Mouse (Mus musculus): ENCODE data around the gene Nfyc.

The Nfyc gene

DNA sequence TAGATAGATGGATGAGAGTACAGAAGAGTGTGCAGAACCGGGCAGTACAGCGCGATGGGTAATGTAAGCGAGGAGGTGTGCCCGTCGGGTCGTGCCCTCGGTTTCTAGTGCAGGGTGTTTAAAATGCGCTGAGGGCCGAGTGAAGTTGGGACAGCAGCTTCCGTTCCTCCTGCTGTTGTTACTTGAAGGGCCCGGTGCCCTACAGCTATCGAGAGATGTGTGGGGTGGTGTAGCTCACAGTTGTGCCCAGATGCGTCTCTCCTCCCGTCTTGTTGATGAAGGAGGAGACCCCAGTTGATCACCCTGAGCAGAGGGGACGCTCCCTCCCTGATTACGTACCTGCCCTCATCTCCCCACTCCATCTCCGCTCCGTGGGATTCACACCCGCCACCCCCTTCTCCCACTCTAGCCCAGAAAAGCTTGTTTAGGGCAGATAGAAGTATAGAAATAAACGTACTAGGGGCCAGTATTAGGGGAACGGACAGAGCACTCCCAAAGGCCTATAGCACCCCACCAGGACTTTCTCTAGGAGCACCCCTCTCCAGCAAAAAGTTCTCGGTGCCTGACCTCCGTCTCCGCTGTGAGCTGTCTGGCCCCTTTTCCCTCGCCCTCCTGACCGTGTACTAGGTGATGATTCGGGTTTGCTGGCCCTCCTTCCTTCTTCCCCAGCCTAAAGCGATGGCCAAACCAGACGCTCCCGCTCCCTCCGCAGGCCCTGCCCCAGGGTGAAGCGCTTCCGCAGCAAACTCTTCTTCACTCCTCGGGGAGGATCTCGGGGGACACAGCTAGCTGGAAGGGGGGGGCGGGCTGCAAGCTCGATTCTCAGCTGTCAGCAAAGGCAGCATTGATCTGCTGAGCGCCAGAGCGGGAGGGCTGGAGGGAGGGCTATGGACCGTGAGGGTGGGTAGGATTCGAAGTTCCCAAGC lies 83.2 kb downstream of the Nfyc start, which contains the start of gene Kcnq4:
Gene Kcnq4, minus strand, starts transcription at position 672 of the 926 bp plus-strand sequence.
- DNase-seq: no peak

DNA sequence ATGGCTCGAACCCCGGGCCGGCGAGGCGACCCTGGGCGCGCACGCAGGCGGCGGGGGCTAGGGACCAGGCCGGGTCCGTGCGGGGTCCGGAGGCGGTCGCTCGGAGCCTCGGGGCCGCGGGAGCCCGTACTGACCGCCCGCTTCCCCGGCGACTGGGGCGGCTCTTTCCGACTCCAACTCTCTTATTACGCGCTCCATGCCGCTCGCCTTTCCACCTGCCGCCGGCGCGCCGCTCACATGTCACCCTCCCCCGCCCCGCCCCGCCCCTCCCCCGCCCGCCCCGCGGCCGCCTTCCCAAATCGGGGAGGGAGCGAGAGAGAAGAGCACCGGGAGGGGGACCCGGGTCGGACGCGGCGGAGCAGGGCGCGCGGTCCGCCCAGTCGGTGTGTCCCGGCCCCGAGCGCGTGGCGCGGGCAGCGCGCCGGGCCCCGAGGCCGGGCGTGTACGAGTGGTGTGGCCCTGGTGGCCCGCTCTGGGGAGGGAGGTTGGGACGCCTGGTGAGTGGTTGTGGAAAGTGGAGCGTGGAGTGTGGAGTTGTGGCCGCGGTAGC lies 84.1 kb downstream of the Nfyc start:
- no peak for DNase-seq

DNA sequence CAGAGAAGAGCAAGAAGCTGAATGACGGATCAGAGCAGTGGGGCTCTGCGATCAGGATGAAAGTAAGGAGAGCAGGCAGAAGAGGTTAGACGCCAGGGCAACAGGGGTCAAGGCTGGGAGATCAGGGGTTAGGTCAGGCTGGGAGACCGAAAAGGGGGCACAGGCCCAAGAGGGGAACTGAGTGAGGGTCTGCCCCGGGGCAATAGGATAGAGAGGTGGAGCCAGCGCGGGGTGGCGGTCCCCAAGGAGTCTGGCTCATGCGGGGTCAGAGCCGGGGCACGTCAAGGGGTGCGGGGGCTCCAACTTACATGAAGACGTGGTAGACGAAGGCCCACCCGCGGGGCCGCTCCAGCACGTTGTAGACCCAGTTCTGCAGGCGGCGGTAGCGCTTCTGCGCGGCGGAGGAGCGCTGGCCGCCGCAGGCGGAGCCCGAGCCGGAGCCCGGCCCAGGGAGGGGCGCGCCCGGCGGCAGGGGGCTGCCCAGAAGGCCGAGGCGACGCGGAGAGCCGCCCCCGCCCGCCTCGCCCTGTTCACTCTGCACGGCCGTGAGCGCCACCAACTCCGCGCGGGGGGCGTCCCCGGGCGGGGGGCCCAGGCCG lies 84.7 kb downstream of the Nfyc start:
- no peak for DNase-seq

DNA sequence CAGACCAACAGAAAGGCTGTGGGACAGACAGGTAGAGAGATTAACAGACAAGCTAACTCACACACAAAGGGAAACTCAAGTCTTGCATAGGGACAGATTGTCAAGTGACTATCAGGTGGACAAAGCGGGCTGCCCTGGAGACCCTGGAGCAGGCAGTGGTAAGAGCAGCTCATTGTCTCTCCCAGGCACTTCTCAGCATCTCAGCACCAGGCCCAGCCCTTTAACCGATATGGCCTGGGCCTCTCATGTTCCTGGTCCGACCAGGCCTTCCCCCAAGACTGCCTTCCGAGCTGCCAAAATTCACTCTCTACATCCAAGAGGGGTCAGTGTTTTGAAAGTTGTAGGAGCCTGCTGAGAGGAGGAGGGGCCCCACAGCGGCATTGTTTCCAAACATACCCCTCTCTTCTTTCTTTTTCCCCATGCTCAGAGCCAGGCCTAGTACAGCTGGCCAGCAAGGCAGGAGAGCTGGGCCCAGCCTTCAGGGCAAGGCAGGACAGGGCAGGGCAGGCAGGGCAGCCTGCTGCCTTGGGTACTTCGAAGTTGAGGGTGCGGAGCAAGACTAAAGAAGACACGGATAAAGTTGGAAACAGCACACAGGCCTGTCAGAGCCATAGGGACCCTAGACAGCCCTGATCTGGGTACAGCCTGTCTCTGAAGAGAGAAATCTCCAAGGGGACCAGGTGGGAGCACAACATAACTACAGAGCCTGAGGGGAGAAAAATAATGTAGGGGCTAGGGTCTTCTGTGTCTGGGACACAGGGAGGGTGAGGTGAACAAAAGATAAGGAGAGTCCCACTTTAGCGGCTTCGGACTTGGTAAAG lies 85.4 kb downstream of the Nfyc start:
- no peak for DNase-seq

DNA sequence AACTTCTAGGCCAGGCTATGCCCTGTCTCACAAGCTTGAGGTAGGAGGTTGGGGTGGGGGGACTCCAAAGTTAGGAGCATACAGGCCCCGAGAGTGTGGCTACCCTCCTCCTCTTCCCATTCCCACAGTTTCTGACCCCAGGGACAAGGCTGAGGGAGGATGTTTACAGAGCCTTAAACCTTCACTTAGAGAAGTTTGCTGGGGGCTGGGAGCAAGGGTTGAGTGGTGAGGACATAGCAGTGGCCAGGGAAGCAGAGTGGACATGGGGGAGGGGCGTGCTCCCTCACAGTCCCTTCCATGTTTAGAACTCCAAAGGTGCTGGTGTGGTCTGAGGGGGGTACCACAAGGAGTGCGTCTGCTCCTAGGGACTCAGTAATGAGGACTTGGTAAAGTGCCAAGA lies 87.7 kb downstream of the Nfyc start:
- DNase-seq: no peak

DNA sequence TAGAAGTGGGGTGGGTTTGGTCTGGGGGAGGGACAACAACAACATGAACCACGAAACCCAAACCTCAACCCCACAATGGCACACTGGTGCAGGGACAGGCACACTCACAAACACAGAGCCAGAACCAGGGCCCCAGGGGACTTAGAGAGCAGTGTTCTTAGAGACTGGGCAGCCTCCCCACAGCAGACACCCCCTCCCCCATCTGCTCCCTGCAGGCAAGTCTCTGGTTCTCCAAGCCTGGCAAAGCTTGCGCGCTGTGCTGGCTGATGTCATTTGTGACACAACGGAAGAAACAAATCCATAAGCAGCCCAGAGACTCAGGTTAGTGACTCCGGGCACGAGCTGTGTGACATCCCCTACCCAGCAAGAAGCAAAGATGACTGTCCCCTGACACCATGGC lies 90.1 kb downstream of the Nfyc start:
- no peak for DNase-seq

DNA sequence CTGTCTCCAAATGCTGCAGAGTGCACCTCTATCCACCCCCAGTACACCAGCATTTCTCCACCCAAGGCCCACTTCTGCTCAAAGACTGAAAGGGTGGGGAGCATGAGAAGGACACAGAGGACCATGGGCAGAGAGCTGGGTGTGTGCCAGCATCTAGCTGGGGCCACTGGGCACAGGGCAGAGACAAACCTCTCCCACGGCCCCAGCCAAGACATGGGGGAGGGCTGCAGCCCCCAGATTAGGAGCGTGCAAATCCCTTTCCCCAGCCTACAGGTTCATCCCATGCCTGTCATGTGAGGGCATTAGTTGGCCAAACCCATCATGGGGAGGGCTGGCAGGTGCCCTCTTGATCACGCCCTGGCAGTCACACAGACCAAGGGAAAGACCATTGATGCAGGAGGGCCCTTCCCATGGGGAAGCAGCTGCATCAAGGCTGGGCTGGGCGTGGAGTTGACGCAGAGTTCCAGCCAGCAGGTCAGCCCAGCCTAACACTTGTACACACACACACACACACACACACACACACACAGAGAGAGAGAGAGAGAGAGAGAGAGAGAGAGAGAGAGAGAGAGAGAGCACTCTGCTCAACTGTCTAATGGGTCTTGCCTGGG lies 97.3 kb downstream of the Nfyc start:
- DNase-seq: no peak

DNA sequence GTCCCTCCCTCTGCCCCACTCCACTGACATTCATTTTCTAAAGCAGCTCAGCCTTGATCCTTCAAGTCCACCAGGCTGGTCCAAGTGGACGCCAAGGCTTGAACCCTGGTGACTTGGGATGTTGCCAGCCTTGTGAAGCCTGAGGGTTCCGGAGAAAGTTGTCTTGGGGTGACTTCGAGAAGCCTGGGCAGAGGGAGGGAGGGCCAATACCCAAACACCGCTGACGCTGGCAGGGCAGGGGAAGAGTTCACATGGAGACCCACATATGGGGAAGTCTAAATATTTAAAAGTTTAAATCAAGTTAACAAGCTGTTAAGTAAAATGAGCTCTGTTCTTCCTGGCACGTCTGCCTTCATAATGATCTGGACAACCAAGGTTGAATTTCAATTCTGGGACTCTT lies 98.6 kb downstream of the Nfyc start:
- no peak for DNase-seq

DNA sequence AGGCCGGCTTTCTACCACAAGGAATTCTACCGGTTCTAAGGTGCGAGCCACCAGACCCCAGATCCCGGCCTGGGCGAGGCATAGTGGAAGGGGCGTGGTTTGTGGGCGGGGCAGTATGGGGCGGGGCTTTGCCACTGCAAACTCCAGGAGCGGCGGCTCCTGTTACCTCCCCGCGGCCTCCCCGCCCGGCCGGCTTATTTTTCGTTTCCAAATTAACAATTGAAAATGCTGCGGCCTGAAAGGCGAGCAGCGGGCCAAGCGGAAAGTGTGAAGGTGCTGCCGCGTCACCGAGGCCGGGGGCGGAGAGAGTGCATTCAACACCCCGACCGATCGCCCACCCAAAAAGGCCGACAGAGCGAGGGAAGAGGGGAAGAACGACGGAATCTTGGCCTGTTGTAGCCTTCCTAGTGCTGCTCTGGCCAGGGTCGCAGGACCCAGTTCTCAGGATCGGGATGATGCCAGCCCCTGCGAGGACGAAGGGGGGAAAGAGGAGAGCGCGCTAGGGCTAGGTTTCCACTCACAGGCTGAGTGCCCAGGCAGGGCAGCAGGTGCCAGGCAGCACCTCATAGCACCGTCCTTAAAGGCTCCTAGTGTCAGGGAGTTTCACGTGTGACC lies 100.2 kb downstream of the Nfyc start:
- DNase-seq: peak; percentile 47

DNA sequence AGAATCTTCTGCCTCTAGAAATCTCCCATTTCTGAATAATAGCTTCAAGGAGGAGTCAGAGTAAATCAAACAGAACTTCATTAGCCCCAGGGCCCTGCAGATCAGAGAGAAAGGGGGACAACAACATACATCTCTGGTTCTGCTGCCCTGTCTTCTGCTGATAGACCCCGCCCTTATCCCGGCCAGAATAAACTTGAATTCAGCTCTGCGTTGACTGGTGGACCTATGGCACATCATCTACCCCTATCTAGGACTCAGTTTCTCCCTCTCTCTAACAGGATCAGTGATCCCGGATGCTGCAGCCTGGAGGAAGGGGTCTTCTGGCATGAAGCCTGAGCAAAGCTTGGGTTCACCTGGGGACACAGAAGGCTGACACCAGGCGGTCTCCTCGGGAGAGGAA lies 100.8 kb downstream of the Nfyc start:
- no peak for DNase-seq

DNA sequence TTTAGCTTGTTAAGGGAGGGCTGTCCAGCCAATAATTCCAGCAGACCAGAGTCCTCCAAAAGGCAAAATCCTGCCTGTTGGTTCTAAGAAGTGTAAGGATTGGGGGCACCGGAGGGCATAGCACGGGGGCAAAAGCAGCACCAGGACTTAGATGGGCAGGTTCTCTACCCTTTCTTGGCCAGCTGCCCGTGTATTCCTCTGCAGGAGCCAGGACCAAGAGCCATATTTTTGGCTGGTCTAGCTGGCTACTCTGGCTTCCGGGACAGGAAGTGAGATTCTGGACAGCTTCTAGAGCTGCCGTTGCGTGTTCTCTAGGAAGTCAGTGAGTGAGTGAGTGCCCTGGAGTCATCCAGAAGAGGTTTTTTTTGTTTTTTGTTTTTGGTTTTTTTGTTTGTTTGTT lies 101.2 kb downstream of the Nfyc start:
- DNase-seq: no peak

DNA sequence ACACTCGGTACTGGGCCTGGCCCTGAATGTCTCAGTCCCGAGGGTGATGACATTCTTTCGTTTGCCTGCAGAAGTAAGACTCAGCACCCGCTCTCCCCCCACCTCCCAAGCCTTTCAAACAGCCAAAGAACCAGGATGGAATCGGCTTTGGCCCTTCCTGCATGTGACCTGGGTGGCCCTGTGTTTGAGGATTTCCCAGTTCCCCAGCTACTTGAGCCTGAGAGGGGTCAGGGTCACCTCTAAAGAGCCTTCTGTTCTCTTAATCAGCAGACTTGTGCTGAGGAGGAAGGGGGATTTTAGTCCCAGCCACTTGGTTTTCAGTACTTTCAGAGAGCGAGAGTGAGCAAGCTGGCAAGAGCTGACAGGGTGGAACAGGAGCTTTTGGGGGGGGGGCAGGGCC lies 101.9 kb downstream of the Nfyc start:
- no peak for DNase-seq

DNA sequence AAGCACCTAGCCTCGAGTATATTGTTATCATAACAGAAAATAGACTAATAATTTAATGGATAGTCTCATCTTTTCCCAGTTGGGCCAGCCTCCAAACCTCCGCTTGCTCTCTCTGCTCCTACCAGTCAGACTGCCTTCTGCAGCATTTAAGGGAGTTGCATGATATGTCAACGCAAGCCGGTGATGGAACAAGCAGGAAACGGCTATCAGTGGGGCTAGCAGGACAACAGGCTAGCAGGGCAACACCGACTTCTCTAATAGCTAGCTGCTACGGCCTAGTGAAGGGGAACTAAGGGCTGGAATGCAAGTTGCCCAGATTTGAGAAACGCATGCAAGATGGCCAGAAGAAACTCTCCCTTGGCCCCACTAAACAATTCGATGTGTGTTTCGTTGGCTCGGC lies 103.5 kb downstream of the Nfyc start:
- no peak for DNase-seq

DNA sequence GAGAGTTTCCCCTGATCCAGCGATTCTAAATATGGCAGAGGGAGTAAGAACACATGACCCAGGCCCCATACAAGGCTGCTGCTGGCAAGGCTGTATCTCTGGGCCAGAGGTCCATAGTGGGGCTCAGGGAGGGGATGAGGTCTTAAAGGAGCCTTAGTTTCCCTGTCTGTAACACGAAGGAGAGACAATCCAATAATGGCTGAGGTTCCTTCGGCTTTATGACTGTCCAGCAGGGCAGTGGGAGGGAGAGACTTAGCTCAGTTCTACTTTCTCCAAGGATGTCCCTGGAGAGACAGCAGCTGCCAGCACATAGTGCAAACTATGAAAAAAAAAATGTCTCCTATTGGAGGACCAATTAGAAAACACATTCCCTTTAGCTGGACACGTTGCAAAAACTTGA lies 105.2 kb downstream of the Nfyc start:
- DNase-seq: no peak

DNA sequence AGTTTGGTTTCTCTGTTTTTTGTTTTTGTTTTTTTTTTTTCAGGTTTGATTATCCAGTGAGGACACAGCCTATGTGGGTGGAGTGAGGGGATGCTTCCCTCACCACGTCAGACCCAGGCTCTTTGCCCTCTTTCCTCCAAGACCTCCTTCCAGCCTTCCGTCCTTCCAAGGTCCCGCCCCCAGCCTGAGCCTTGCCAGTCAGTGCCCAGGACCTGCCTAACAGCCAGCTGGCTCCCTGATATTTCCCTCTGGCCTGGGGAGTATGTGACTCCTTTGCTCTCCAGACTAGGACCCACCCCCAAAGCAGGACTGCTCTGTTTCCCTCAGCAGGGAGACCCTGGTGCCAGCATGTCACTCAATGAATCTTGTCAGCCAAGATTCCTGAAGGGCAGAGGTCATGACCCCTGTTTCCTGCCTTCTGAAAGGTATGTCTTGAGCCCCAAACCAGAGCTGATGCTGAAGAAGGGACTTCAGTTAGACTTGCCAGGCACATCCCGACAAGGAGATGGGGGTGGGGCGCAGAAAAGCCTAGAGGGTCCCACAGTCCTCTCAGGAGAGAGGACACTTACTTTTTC lies 105.8 kb downstream of the Nfyc start:
- no peak for DNase-seq

DNA sequence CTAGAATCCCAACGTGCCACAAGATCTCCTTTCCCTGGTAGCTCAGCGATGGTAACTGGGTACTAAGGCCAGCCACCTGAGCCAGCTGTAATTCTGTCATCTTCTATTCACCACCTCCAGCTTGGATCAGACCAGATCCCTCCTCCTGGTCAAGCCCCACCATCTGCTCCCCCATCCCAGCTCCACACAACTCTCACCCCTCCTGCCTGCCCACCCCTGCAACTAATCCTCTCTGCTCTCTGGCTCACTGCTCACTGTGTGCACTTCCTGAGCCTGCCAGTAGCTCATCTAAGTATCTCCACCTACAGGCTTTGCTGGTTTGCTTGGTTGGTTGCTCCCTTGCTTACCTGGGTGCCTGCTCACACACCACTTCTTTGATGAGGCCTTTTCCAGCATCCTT lies 109.8 kb downstream of the Nfyc start:
- DNase-seq: no peak

DNA sequence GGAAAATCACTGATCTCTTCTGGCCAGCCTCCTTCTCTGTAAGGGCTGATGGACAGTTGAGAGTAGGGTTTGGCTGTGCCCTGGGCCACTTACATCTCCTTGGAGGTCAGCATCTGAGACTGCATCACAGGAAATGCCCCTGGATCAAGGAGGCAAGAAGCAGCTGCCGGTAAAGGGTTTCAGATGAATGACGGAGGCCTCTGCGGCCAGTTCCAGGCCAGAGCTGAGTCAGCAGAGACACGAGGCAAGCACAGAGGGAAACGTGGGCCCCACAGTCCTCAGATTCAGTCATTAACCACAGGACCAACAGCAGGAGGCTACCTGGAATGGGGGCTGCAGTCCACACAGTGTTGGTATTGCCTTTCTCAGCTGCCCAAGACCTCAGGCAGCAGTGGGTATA lies 112.2 kb downstream of the Nfyc start:
- no peak for DNase-seq

DNA sequence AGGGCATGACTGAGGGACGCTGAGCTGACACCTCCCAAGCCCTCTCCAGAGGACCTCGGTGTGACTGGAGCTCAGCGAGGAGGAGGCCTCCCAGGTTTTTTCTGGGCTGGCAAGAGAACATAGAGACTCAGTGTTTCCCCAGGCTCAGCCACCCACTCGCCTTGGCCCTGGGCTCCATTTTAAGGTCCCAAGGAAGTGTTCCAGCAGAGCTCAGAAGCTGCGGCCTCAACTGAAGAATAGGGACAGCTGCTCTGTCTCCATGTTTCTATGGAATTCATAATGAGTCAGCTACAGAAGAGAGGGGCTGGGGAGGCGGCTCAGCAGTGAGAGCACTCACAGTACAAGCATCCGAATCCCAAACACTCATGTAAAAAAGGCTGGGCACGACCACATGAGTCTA lies 113.8 kb downstream of the Nfyc start:
- no peak for DNase-seq

DNA sequence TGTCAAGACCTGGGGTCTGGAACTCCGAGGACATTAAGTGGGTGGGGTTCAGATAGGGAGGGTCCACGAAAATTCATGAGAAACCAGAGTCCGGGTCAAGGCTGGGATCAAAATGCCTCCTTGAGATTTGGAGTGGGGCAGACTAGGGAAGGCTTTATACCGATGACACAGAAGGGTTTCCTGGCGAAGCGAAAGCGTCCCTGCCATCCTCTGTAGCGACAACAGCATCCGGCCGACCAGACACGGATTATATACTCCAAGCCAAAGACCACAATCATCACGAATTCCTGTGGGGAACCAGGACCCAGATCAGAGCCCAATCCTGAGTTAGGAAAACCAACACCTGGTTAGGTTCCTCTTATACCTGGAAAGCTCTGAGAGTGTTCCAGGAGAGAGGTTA lies 114.6 kb downstream of the Nfyc start:
- no peak for DNase-seq

DNA sequence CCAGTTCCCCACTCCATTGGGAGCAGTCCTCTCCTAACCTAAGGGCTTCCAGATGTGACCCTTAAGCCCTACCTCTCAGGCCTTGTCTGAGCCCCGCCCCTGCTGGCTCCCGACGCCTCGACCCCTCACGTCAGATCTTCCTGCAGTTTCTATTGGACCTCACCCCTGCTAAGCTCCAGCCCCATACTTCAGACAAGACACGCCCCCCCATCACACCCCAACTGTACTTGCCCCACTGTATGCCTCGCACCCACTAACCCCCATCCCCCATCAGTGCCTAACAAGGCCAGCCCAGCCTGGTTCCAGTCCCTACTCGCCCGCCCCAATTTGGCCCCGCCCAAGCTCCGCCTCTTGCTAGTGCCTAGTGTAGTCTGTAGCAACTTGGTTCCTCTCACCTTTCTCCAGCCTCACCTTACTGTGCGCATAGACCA lies 115.2 kb downstream of the Nfyc start:
- DNase-seq: peak; percentile 32

DNA sequence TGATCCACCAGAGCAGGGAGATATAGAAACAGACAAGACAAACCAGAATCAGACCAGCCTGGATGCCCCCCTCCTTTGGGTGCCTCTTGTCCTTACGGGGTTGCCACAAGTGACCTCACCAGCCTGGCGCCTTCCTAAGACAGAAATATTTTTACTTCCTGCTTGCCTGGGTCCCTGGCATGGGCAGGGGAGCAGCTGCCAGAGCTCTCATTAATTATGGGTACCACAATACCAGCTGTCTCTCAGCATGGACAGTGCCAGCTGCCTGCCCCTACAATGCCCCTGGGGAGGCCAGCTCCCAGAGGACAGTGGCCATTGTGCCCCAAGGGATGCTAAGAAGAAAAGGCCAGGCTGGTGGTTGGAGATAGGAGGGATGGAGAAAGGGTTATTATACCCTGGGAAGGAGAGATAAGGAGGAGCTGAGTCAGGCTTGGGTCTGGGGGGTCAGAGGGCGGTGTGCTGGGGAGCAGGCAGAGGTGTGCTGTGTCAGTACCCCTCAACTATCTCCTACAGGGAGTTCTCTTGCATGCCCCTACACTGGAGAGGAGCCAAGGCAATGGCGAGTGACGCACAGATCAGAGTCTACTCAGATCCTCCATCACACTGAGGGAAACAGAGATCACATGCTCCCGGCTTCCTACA lies 117.4 kb downstream of the Nfyc start:
- no peak for DNase-seq

DNA sequence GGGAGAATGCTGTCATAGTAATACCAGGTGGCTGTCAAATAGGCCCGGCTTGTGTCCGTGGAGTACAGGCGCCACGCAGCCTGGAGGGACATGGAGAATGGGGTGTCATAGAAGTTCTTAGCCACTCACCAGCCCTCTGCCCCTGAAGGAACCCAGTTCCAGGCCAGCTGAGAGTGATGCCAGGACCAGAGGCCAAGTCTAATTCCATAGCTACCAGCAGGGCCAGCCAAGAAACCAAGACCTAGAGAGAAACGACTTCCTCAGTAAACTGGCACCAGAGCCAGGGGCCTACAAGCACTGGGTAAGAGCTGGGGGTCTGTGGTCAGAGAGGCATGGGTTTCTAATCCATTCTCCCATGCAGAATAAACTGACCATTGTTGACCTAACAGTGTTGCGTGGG lies 118.4 kb downstream of the Nfyc start:
- DNase-seq: no peak
